Mouse (Mus musculus) embryo, embryonic 11.5 days (tissue): ENCODE measurements around the gene Serpinb3d.
"Not testable (repeated sequence)": the region's sequence is repeated elsewhere in the genome, so short reads cannot be mapped to it uniquely, and the experiment has no call there.

Source experiments
- DNase-seq: peaks from one replicate; pipeline ENCODE4 v3.0.0-alpha.2; 2012; ENCODE audit warnings: low read depth, low spot score

The Serpinb3d gene

DNA sequence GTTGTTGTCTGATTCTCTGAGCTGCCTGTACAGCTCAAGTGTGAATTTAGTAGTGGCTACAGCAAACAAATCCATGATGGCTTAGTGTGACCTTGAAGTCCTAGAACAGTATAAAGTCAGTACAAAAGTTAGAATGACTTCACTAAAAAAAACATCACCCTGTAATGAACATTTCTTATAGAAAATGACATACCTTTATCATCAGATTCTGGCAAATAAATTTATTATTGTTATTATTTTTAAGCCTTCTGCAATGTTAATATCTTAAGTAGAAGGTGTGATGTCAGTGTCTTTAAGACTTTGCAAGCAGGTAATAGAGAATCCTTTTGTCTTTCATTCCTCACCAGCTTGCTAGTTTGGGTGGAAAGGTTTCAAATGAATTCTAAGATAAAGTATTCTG is at the start of gene Serpinb3d:
Gene Serpinb3d, minus strand, starts transcription at position 101 of the 400 bp plus-strand sequence.
- DNase-seq = no peak

DNA sequence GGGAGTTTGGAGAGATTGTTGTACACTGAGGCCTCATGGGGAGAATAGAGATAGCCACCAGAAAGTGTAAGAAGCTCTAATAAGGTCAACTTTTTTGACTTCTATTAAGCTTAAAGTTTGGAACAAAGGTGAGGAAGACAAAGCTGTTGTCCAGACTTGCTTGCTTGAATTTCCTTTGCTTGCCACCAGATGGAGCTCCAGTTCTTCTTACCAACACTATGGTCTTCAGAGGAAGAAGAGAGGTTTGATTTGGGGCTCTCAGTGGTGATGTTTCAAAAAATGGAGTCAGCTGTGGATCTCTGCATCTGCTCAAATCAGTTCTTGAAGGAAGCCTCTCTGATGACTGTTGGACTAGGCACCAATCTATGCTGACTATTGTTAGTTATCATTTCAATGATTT is 44.1 kb upstream of the Serpinb3d start:
- not testable (repeated sequence) for DNase-seq

DNA sequence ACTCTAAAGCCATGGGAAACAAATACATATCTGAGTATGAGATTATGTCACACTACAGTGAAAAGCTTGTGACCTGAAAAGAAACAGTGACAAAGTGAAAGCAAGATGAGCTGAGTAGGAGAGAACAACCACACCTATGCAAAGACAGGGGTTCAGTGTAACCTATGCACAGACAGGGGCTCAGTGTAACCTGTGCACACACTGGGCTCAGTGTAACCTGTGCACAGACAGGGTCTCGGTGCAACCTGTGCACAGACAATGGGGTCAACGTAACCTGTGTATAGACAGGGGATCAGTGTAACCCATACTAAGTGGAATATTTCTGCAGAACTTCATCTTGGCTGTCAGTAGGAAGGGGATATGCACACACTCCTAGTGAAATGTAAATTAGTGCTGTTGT is 15.1 kb upstream of the Serpinb3d start:
- no peak for DNase-seq

DNA sequence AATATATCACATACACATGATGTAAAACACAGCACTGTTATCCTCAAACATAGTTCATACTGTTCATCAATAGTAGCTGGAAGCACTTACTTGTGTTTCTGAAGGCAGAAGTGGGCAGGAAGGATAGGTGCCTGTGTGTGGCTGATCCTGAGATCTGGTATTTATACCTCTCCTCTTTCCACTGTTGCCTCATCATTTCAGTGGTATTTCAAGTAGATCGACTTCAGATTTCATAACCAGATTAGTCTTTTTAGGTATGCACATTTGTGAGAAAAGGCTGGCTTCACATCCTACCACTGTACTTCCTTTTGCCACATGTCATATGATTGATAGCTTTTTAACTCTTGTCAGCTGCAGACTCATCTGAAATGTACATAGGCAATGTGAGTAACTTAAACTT is 31.1 kb downstream of the Serpinb3d start, which contains the start of gene Serpinb3a:
Gene Serpinb3a, minus strand, starts transcription at position 101 of the 400 bp plus-strand sequence.
- no peak for DNase-seq

DNA sequence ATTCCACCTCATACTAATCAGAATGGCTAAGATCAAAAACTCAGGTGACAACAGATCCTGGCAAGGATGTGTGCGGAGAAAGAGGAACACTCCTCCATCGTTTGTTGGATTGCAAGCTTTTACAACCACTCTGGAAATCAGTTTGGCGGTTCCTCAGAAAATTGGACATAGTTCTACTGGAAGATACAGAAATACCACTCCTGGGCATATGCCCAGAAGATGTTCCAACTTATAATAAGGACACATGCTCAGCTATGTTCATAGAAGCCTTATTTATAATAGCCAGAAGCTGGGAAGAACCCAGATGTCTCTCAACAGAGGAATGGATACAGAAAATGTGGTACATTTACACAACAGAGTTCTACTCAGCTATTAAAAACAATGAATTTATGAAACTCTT is 49.1 kb downstream of the Serpinb3d start:
- not testable (repeated sequence) for DNase-seq
